Mouse (Mus musculus) CH12.LX (cell line): ENCODE data around the gene Tvp23b. TPM values are rescaled to one million over a fixed set of nuclear protein-coding genes. Genes with fewer than 3 reads are reported as not detected.
A peak's percentile ranks its signal among the peaks of the same experiment; 100 is the strongest.

Experiments used
- DNase-seq: peaks from one replicate; pipeline ENCODE4 v3.0.0-alpha.2; 2013; ENCODE audit errors: extremely low read depth
- H3K27ac ChIP-seq: 2 replicates; pipeline ENCODE4 v1.5.1; 2012; ENCODE audit warnings: low read depth, mild to moderate bottlenecking, control low read depth, moderate library complexity; ENCODE audit not compliant: insufficient read depth
- H3K27me3 ChIP-seq: replicated peaks from 2 replicates; pipeline ENCODE3; 2012; ENCODE audit warnings: inconsistent platforms
- H3K36me3 ChIP-seq, 2 experiments: replicated peaks in 1 of 2; 2 replicates each; pipeline versions ENCODE3 to v1.6.1; 2012; ENCODE audit warnings: inconsistent platforms in 1 of 2, low read length in 1 of 2, mild to moderate bottlenecking in 1 of 2, mixed read lengths in 1 of 2, moderate library complexity in 1 of 2; ENCODE audit not compliant: control insufficient read depth in 1 of 2, insufficient read depth in 1 of 2
- H3K4me1 ChIP-seq, 2 experiments: 2 replicates each; pipeline ENCODE4 v1.6.1; 2012; ENCODE audit warnings: inconsistent platforms in 1 of 2, moderate library complexity in 1 of 2; ENCODE audit not compliant: insufficient read depth in 2 of 2, control insufficient read depth in 1 of 2
- H3K4me2 ChIP-seq: 2 replicates; pipeline ENCODE4 v1.6.1; 2012; ENCODE audit warnings: low read depth, mild to moderate bottlenecking, control low read depth; ENCODE audit not compliant: poor library complexity, insufficient read depth, severe bottlenecking
- H3K4me3 ChIP-seq, 3 experiments: fragments of 150-350 bp in 1 of 3; sonication (generic) in 1 of 3; replicated peaks in 1 of 3; 2 replicates each; pipeline versions ENCODE3 to v1.5.1; 2011 to 2012; ENCODE audit warnings: low read depth in 2 of 3, low read length in 2 of 3, mild to moderate bottlenecking in 2 of 3, moderate library complexity in 2 of 3, control low read depth in 1 of 3, improper control_type of control experiment in 1 of 3, inconsistent platforms in 1 of 3, mixed read lengths in 1 of 3; ENCODE audit not compliant: poor library complexity in 1 of 3
- H3K79me2 ChIP-seq: replicated peaks from 2 replicates; pipeline ENCODE4 v1.6.1; 2012; ENCODE audit warnings: mild to moderate bottlenecking, moderate library complexity; ENCODE audit not compliant: control insufficient read depth, poor library complexity, insufficient read depth, severe bottlenecking; ENCODE audit errors: extremely low read depth
- H3K9ac ChIP-seq: 2 replicates; pipeline ENCODE4 v1.6.1; 2012; ENCODE audit warnings: low read depth, mild to moderate bottlenecking, control low read depth, moderate library complexity; ENCODE audit not compliant: insufficient read depth
- H3K9me3 ChIP-seq: replicated peaks from 2 replicates; pipeline ENCODE3; 2012; ENCODE audit warnings: low read length, inconsistent platforms, mixed read lengths
- BHLHE40 ChIP-seq: IDR thresholded peaks from 2 replicates; pipeline ENCODE4 v1.6.1; 2011; ENCODE audit warnings: mild to moderate bottlenecking, low read depth, low read length, improper control_type of control experiment
- CTCF ChIP-seq, 2 experiments: IDR thresholded peaks in 1 of 2; conservative IDR thresholded peaks in 1 of 2; 2 replicates each; pipeline ENCODE4 v1.5.1; 2011 to 2012; ENCODE audit warnings: low read depth in 2 of 2, low read length in 2 of 2, improper control_type of control experiment in 1 of 2, inconsistent platforms in 1 of 2, mild to moderate bottlenecking in 1 of 2, moderate library complexity in 1 of 2
- ELF1 ChIP-seq: IDR thresholded peaks from 2 replicates; pipeline ENCODE4 v1.6.1; 2014; ENCODE audit warnings: low read depth, mild to moderate bottlenecking, inconsistent platforms, low read length, improper control_type of control experiment
- EP300 ChIP-seq: IDR thresholded peaks from 2 replicates; pipeline ENCODE4 v1.6.1; 2011; ENCODE audit warnings: low read length, improper control_type of control experiment
- ETS1 ChIP-seq: conservative IDR thresholded peaks from 2 replicates; pipeline ENCODE4 v1.6.1; 2012; ENCODE audit warnings: low read depth, mild to moderate bottlenecking, inconsistent platforms, low read length, improper control_type of control experiment, moderate library complexity
- JUN ChIP-seq: IDR thresholded peaks from 2 replicates; pipeline ENCODE4 v1.6.1; 2011; ENCODE audit warnings: low read depth, mild to moderate bottlenecking, low read length, improper control_type of control experiment, moderate library complexity; ENCODE audit not compliant: insufficient read depth
- JUND ChIP-seq: conservative IDR thresholded peaks from 2 replicates; pipeline ENCODE4 v1.6.1; 2011; ENCODE audit warnings: low read depth, low read length, improper control_type of control experiment
- MAX ChIP-seq: IDR thresholded peaks from 2 replicates; pipeline ENCODE4 v1.6.1; 2011; ENCODE audit warnings: low read length, improper control_type of control experiment
- MAZ ChIP-seq: IDR thresholded peaks from 2 replicates; pipeline ENCODE4 v1.6.1; 2012; ENCODE audit warnings: low read depth, mild to moderate bottlenecking, inconsistent platforms, low read length, improper control_type of control experiment, moderate library complexity
- MYC ChIP-seq: IDR thresholded peaks from 2 replicates; pipeline ENCODE4 v1.6.1; 2011; ENCODE audit warnings: low read depth, mild to moderate bottlenecking, improper control_type of control experiment, low read length
- SMC3 ChIP-seq: IDR thresholded peaks from 2 replicates; pipeline ENCODE4 v1.6.1; 2011; ENCODE audit warnings: low read depth, low read length, improper control_type of control experiment
- TBP ChIP-seq: conservative IDR thresholded peaks from 2 replicates; pipeline ENCODE4 v1.6.1; 2011; ENCODE audit warnings: low read depth, low read length, improper control_type of control experiment
- TCF12 ChIP-seq: IDR thresholded peaks from 2 replicates; pipeline ENCODE4 v1.6.1; 2014; ENCODE audit warnings: low read depth, mild to moderate bottlenecking, inconsistent platforms, low read length, improper control_type of control experiment
- USF2 ChIP-seq: conservative IDR thresholded peaks from 2 replicates; pipeline ENCODE4 v1.6.1; 2011; ENCODE audit warnings: low read depth, low read length, improper control_type of control experiment
- ZMIZ1 ChIP-seq: IDR thresholded peaks from 2 replicates; pipeline ENCODE4 v1.6.1; 2012; ENCODE audit warnings: low read depth, mild to moderate bottlenecking, inconsistent platforms, low read length, improper control_type of control experiment
- ZNF384 ChIP-seq: IDR thresholded peaks from 2 replicates; pipeline ENCODE4 v1.6.1; 2012; ENCODE audit warnings: low read depth, low read length, improper control_type of control experiment, inconsistent platforms
- dilution Hi-C: fragments of 300-500 bp; cut with MboI; formaldehyde crosslinking; loops from 2 replicates; pipeline ENCODE4 v1.14.3; 2020; ENCODE audit warnings: low sequenced_read_pairs; ENCODE audit not compliant: extremely low pct_unique_long_range_greater_than_20kb, extremely low pct_ligation_motif_present
- in situ Hi-C: fragments of 300-500 bp; cut with MboI; formaldehyde crosslinking; loops from 3 replicates; pipeline ENCODE4 v1.14.3; 2019; ENCODE audit warnings: low sequenced_read_pairs, low pct_ligation_motif_present, low pct_unique_long_range_greater_than_20kb, mixed read lengths
- polyA plus RNA-seq: library from polyadenylated mRNA; unstranded; fragments of >175 nt; gene quantifications from 2 replicates; pipeline ENCODE4 v1.2.1, GENCODE M21; 2012; ENCODE audit warnings: low read depth; ENCODE audit not compliant: insufficient read length
- total RNA-seq, 2 experiments: library from RNA; depleted of rRNA; stranded (reverse); fragments of 300-350 nt in 1 of 2; fragments of >200 nt in 1 of 2; gene quantifications; 2 replicates each; pipeline ENCODE4 v1.2.3; 2012 to 2014

Tvp23b gene
- total and polyA plus RNA-seq, 3 experiments: 40.9 to 68.7 (median 62.2) TPM

- peak; percentile 69 for DNase-seq
- Histone ChIP-seq H3K9ac (no peak overlapping the region), H3K27me3 (peaks cover 2% of the 10 kb centered on the region), H3K4me2 (no peak overlapping the region; the same call in 1 of the 2 replicates), H3K27ac (no peak overlapping the region), H3K4me1 (peaks cover 11 to 52% of the 10 kb centered on the region in 2 experiments), H3K9me3 (no peaks in the 10 kb centered on the region), H3K36me3 (no peaks in the 10 kb centered on the region), H3K79me2 (peaks cover 10% of the 10 kb centered on the region), H3K4me3 (no peak overlapping the region)
- dilution Hi-C loops: no loop called here
- TF ChIP-seq EP300: peak; percentile 39; the same call in 1 of the 2 replicates
- TF ChIP-seq MAZ: 0 out of 2 replicates have a peak, but pooled peaks have one; percentile 21
- TF ChIP-seq USF2: no peak
- 0 out of 2 replicates have a peak, but pooled peaks have one; percentile 9 for TF ChIP-seq TBP
- peak; percentile 67 for TF ChIP-seq ETS1
- in situ Hi-C loops: no loop called here
Observed at GRCm38 (mm10) chr11:62876445-62876844, 2.8 kb upstream of the Tvp23b start.

DNA sequence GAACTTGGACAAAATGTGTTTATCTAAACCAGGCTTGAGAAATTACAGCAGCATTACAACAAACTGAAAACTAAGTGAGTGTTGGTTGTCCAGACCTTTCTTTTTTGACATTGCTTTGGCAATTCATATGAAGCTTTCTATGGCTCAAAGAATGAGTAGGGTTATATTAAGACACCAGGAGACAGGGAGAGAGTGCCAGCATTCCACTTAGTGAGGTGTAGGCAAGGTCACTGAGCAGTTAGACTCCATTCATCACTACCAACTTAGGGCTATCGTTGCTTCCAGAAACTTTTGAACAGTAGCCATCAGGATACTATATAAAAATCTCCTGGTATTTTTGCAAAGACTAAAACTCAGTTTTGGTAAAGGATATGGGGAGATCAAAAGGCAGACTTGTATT, 1.9 kb upstream of the Tvp23b start:
- dilution Hi-C loops: no loop called here
- Histone ChIP-seq H3K9me3 (no peaks in the 10 kb centered on the region), H3K4me1 (peaks cover 11 to 61% of the 10 kb centered on the region in 2 experiments), H3K9ac (no peak overlapping the region), H3K4me2 (no peak overlapping the region), H3K27ac (no peak overlapping the region), H3K36me3 (peaks cover 0 to 8% of the 10 kb centered on the region in 2 experiments), H3K4me3 (no peak overlapping the region), H3K79me2 (peaks cover 10% of the 10 kb centered on the region), H3K27me3 (peaks cover 2% of the 10 kb centered on the region)
- TF ChIP-seq EP300 (no peak), ELF1 (no peak), BHLHE40 (no peak), MYC (no peak), JUN (no peak), MAX (no peak), TCF12 (no peak), ETS1 (no peak), CTCF (conservative IDR thresholded peaks at IDR 0.05 in 1 of 2, IDR thresholded peaks at IDR 0.05 in 1 of 2; ENCODE audit: low read depth in 2 of 2, low read length in 2 of 2) (no peak), JUND (no peak), MAZ (no peak), SMC3 (no peak), ZNF384 (no peak), ZMIZ1 (no peak)
- DNase-seq: no peak
- in situ Hi-C loops: no loop called here
